7 mouse cellular contexts compared by ENCODE assay signal in the genomic region with DNA sequence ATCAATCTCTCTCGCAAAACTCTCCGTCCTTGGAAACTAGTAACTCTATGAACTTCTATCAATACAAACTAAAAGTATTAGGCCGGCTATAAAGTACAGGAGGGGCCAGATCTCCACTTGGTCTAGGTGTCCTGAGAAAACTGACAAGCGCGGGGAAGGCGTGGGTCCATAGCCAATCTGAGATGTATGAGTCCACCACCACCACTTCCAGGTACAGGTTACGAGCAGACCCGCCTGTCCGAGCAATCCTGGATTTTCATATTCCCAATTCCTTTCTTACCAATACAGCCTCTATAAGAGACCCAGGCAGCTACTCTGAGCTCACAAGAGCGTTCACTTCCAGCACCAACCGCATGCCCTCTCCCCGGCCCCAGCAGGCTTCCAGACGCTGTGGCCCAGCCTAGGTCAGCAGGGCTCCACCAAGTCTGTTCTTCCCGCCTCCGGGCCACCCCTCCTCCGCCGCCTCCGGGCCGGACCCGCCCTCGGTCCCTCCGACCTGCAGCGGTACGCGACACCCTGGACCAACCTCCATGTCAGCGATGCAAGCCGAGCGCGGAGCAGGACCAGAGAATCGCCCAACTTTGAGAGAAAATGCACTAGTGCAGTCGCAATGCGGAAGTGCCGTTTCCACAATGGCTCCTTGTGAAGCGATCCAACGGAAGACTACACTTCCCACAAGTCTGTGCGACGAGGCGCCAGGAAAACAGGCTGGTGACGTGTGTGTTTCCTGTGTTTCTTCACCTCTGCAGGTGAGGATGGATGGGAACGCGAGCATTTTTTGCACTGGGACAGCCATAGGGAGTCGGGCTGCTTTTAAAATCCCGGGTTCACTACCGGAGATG. TPM values are rescaled to one million over a fixed set of nuclear protein-coding genes. Genes with fewer than 3 reads are reported as not detected.
A peak's percentile ranks its signal among the peaks of the same experiment; 100 is the strongest.
DNase-seq lines count a peak whose midpoint lies in the region; ATAC-seq and TF ChIP-seq lines count a peak whose summit lies in the region.

No protein-coding gene starts in this region.

- 1% methylated on average over 44 of the region's 44 CpGs for WGBS in embryonic facial prominence, embryonic 10.5 days
- WGBS in intestine, postnatal 0 days, result under 1% methylated on average over 44 of the region's 44 CpGs
- whole genome bisulfite sequencing in midbrain, embryonic 12.5 days, result under 1% methylated on average over 44 of the region's 44 CpGs
- WGBS in small intestine, adult 2 months, result under 1% methylated on average over 44 of the region's 44 CpGs

- H3K4me3 ChIP-seq in embryonic facial prominence, embryonic 10.5 days, result peak overlapping the region; percentile 88
- H3K4me3 ChIP-seq in intestine, postnatal 0 days (ENCODE audit: low read depth, low read length), result peak overlapping the region; percentile 89
- peak overlapping the region; percentile 90 for H3K4me3 ChIP-seq in midbrain, embryonic 12.5 days
- peak overlapping the region; percentile 72 for H3K4me3 ChIP-seq in small intestine, adult 2 months (ENCODE audit: low read depth, low read length)

- H3K9me3 ChIP-seq in embryonic facial prominence, embryonic 10.5 days, result peaks cover 5% of the 10 kb centered on the region; the same call in 1 of the 2 replicates
- no peaks in the 10 kb centered on the region for H3K9me3 ChIP-seq in intestine, postnatal 0 days (ENCODE audit: control insufficient read depth)
- no peaks in the 10 kb centered on the region for H3K9me3 ChIP-seq in midbrain, embryonic 12.5 days

- peaks cover 14% of the 10 kb centered on the region for H3K36me3 ChIP-seq in embryonic facial prominence, embryonic 10.5 days (replicated peaks)
- no peaks in the 10 kb centered on the region for H3K36me3 ChIP-seq in intestine, postnatal 0 days (ENCODE audit: control insufficient read depth, insufficient read depth)
- H3K36me3 ChIP-seq in midbrain, embryonic 12.5 days, result no peaks in the 10 kb centered on the region
- H3K36me3 ChIP-seq in small intestine, adult 2 months (ENCODE audit: control insufficient read depth, insufficient read depth, low read length), result no peaks in the 10 kb centered on the region; the same call in 1 of the 2 replicates

- intact Hi-C loops in left cerebral cortex, postnatal 4 days (cut with DNase I), result no loop called here

- ATAC-seq in intestine, postnatal 0 days, result peak; percentile 100
- peak; percentile 99 for ATAC-seq in midbrain, embryonic 12.5 days (ENCODE audit: low FRiP score, low read depth)

- H3K9ac ChIP-seq in intestine, postnatal 0 days (ENCODE audit: low read depth, low read length), result peak overlapping the region; percentile 88
- peak overlapping the region; percentile 85 for H3K9ac ChIP-seq in midbrain, embryonic 12.5 days (replicated peaks)

- peak overlapping the region; percentile 95 for H3K27ac ChIP-seq in embryonic facial prominence, embryonic 10.5 days (replicated peaks)
- H3K27ac ChIP-seq in intestine, postnatal 0 days (ENCODE audit: low read depth, low read length), result peak overlapping the region; percentile 93
- peak overlapping the region; percentile 76 for H3K27ac ChIP-seq in midbrain, embryonic 12.5 days (replicated peaks)
- H3K27ac ChIP-seq in small intestine, adult 2 months (ENCODE audit: insufficient read depth, low read depth, low read length), result peak overlapping the region; percentile 68

- peak; percentile 85 for DNase-seq in adrenal gland, postnatal 10 days
- peak; percentile 85 for DNase-seq in embryonic facial prominence, embryonic 10.5 days (ENCODE audit: low spot score)
- DNase-seq in gonadal fat pad, adult 2 months (ENCODE audit: low read depth), result peak; percentile 74
- peak; percentile 81 for DNase-seq in left cerebral cortex, postnatal 4 days

- peaks cover 11% of the 10 kb centered on the region for H3K4me1 ChIP-seq in embryonic facial prominence, embryonic 10.5 days
- H3K4me1 ChIP-seq in intestine, postnatal 0 days (replicated peaks; ENCODE audit: control insufficient read depth, insufficient read depth, low read length), result peaks cover 9% of the 10 kb centered on the region
- peaks cover 10% of the 10 kb centered on the region for H3K4me1 ChIP-seq in midbrain, embryonic 12.5 days
- H3K4me1 ChIP-seq in small intestine, adult 2 months (ENCODE audit: control insufficient read depth, insufficient read depth, insufficient read length, low read length), result 0 out of 2 replicates have a peak, but pooled peaks cover 4% of the 10 kb centered on the region

- H3K27me3 ChIP-seq in embryonic facial prominence, embryonic 10.5 days (replicated peaks; ENCODE audit: low read depth, poor library complexity, severe bottlenecking), result no peaks in the 10 kb centered on the region
- H3K27me3 ChIP-seq in intestine, postnatal 0 days (replicated peaks; ENCODE audit: control insufficient read depth, insufficient read depth, low read length), result no peaks in the 10 kb centered on the region
- H3K27me3 ChIP-seq in midbrain, embryonic 12.5 days, result no peaks in the 10 kb centered on the region
- H3K27me3 ChIP-seq in small intestine, adult 2 months (ENCODE audit: control insufficient read depth, insufficient read depth, low read length), result no peaks in the 10 kb centered on the region

- H3K4me2 ChIP-seq in intestine, postnatal 0 days (replicated peaks; ENCODE audit: low read depth), result peak overlapping the region; percentile 73
- H3K4me2 ChIP-seq in midbrain, embryonic 12.5 days (replicated peaks), result peak overlapping the region; percentile 60

- TF ChIP-seq CTCF in intestine, postnatal 0 days (IDR thresholded peaks at IDR 0.05; ENCODE audit: low read depth), result no peak
- TF ChIP-seq CTCF in small intestine, adult 2 months (IDR thresholded peaks at IDR 0.05; ENCODE audit: extremely low read depth, insufficient read length, insufficient replicate concordance, low read depth, low read length), result no peak

- peak; percentile 54; the same call in 1 of the 2 replicates for TF ChIP-seq POLR2A in small intestine, adult 2 months (IDR thresholded peaks at IDR 0.05; ENCODE audit: low read depth, low read length)

RNA-seq across cellular contexts. Expression of gene Zfp748, which starts 0.9 kb away (rescaled TPM):
- 1 to 10 TPM; 8.0 to 8.5 TPM for total RNA-seq in adrenal gland, postnatal 10 days (2021)
- polyA plus RNA-seq in embryonic facial prominence, embryonic 10.5 days (2016; fragmentation: Nextera tagmentation; extraction: Ambion mirVana), result 15.7 and 15.8 TPM in 2 replicates
- polyA plus RNA-seq in gonadal fat pad, adult 2 months (2012; rRNA removed), result 2.6 and 3.1 TPM in 2 replicates
- 2.9 and 3.7 TPM in 2 replicates for polyA plus RNA-seq in intestine, postnatal 0 days (2015; fragmentation: Nextera tagmentation; extraction: Ambion mirVana)
- 10 to 100 TPM; 10.1 to 10.9 TPM for total RNA-seq in left cerebral cortex, postnatal 4 days (2021)
- polyA plus RNA-seq in midbrain, embryonic 12.5 days (2016; fragmentation: Nextera tagmentation; extraction: Ambion mirVana), result 17.7 and 19.6 TPM in 2 replicates
- 1.2 TPM in 2 replicates for polyA plus RNA-seq in small intestine, adult 2 months (2012; rRNA removed)

RNA-seq across cellular contexts. Expression of gene Zfp87, which starts 26.7 kb away (rescaled TPM):
- 10 to 100 TPM; 19.5 to 21.5 TPM for total RNA-seq in adrenal gland, postnatal 10 days (2021)
- polyA plus RNA-seq in embryonic facial prominence, embryonic 10.5 days (2016; fragmentation: Nextera tagmentation; extraction: Ambion mirVana), result 23.5 and 23.9 TPM in 2 replicates
- 34.9 and 41.6 TPM in 2 replicates for polyA plus RNA-seq in gonadal fat pad, adult 2 months (2012; rRNA removed)
- polyA plus RNA-seq in intestine, postnatal 0 days (2015; fragmentation: Nextera tagmentation; extraction: Ambion mirVana), result 23.2 and 23.9 TPM in 2 replicates
- 10 to 100 TPM; 25.6 to 26.7 TPM for total RNA-seq in left cerebral cortex, postnatal 4 days (2021)
- 32.7 and 36.7 TPM in 2 replicates for polyA plus RNA-seq in midbrain, embryonic 12.5 days (2016; fragmentation: Nextera tagmentation; extraction: Ambion mirVana)
- polyA plus RNA-seq in small intestine, adult 2 months (2012; rRNA removed), result 8.1 and 11.7 TPM in 2 replicates

RNA-seq across cellular contexts. Expression of gene Gm26965, which starts 26.8 kb away (rescaled TPM):
- not detected for total RNA-seq in adrenal gland, postnatal 10 days (2021)
- not detected in 2 replicates for polyA plus RNA-seq in embryonic facial prominence, embryonic 10.5 days (2016; fragmentation: Nextera tagmentation; extraction: Ambion mirVana)
- polyA plus RNA-seq in gonadal fat pad, adult 2 months (2012; rRNA removed), result not detected in 2 replicates
- not detected in 2 replicates for polyA plus RNA-seq in intestine, postnatal 0 days (2015; fragmentation: Nextera tagmentation; extraction: Ambion mirVana)
- total RNA-seq in left cerebral cortex, postnatal 4 days (2021), result not detected
- polyA plus RNA-seq in midbrain, embryonic 12.5 days (2016; fragmentation: Nextera tagmentation; extraction: Ambion mirVana), result 0.22 and 0.46 TPM in 2 replicates
- not detected in 2 replicates for polyA plus RNA-seq in small intestine, adult 2 months (2012; rRNA removed)

RNA-seq across cellular contexts. Expression of gene Zfp58, which starts 52.4 kb away (rescaled TPM):
- total RNA-seq in adrenal gland, postnatal 10 days (2021), result 1 to 10 TPM; 6.0 to 8.1 TPM
- 15.3 and 17.1 TPM in 2 replicates for polyA plus RNA-seq in embryonic facial prominence, embryonic 10.5 days (2016; fragmentation: Nextera tagmentation; extraction: Ambion mirVana)
- polyA plus RNA-seq in gonadal fat pad, adult 2 months (2012; rRNA removed), result 1.2 and 1.4 TPM in 2 replicates
- 4.1 and 4.7 TPM in 2 replicates for polyA plus RNA-seq in intestine, postnatal 0 days (2015; fragmentation: Nextera tagmentation; extraction: Ambion mirVana)
- 1 to 10 TPM; 7.9 to 8.3 TPM for total RNA-seq in left cerebral cortex, postnatal 4 days (2021)
- polyA plus RNA-seq in midbrain, embryonic 12.5 days (2016; fragmentation: Nextera tagmentation; extraction: Ambion mirVana), result 16.7 and 16.8 TPM in 2 replicates
- 0.14 TPM in 1 of 2 replicates, not detected in the other for polyA plus RNA-seq in small intestine, adult 2 months (2012; rRNA removed)

RNA-seq across cellular contexts. Expression of gene Zfp729b, which starts 56.8 kb away (rescaled TPM):
- total RNA-seq in adrenal gland, postnatal 10 days (2021), result 1 to 10 TPM; 7.3 to 8.7 TPM
- 3.5 and 4.1 TPM in 2 replicates for polyA plus RNA-seq in embryonic facial prominence, embryonic 10.5 days (2016; fragmentation: Nextera tagmentation; extraction: Ambion mirVana)
- 0.80 and 0.92 TPM in 2 replicates for polyA plus RNA-seq in gonadal fat pad, adult 2 months (2012; rRNA removed)
- 1.9 and 2.3 TPM in 2 replicates for polyA plus RNA-seq in intestine, postnatal 0 days (2015; fragmentation: Nextera tagmentation; extraction: Ambion mirVana)
- total RNA-seq in left cerebral cortex, postnatal 4 days (2021), result 10 to 100 TPM; 11.3 to 11.4 TPM
- polyA plus RNA-seq in midbrain, embryonic 12.5 days (2016; fragmentation: Nextera tagmentation; extraction: Ambion mirVana), result 3.4 and 4.1 TPM in 2 replicates
- polyA plus RNA-seq in small intestine, adult 2 months (2012; rRNA removed), result 0.01 and 0.08 TPM in 2 replicates

Comparison
In these comparisons a context has a peak if more than half of its experiments do, and no peak if none do; other contexts are left out.
1. Peak in every context shown above with its lines: DNase-seq, ATAC-seq, H3K4me3 ChIP-seq and H3K27ac ChIP-seq.